Mouse (Mus musculus): Measurements from ENCODE around the gene Qrich2. TPM values are rescaled to one million over a fixed set of nuclear protein-coding genes. Genes with fewer than 3 reads are reported as not detected.

Qrich2 gene
- total RNA-seq (2012; rRNA removed) (not detected in 2 replicates), polyA plus RNA-seq (2012; ENCODE audit: insufficient read depth in 1 of 2, insufficient read length in 2 of 2, low read depth in 1 of 2, low replicate concordance in 2 of 2, missing spikeins in 1 of 2) (under 1 TPM in 1 of 2 experiments, not detected in 1; 0.11 TPM)

DNA sequence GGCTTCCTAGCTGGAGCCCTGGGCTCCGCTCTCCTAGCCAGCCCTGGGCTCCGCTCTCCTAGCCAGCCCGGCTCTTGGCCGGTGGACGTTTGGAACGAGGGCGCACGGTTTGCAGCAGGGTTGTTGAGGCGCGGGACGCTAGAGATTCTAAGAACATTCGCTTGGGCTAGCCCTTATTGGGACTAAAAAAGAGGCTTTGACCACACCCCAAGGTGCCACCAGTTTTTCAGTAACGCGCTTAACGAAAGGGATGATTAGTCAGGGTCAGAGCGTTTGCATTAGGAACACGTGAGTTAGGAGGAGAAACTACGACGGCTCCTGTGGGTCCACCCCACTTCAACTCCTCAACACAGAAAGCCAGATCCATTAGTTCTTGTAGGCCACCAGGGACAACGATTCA is at the start of gene Qrich2:
Qrich2 (minus strand) TSS at position 101 of the 400 bp plus-strand sequence.
- no peak for DNase-seq (ENCODE audit: low read depth, low spot score)
- Histone ChIP-seq H3K9ac (ENCODE audit: control insufficient read depth, low read depth, low read length, poor library complexity, severe bottlenecking) (no peak within 1 kb of the TSS), H3K27me3 (ENCODE audit: control insufficient read depth in 1 of 2, insufficient read depth in 2 of 2, low read length in 2 of 2) (no peaks in the 10 kb centered on the region), H3K27ac (ENCODE audit: control insufficient read depth, low read depth, low read length) (no peak within 1 kb of the TSS), H3K36me3 (ENCODE audit: control insufficient read depth in 1 of 2, insufficient read depth in 2 of 2, low read length in 2 of 2) (peaks cover 0 to 2% of the 10 kb centered on the region in 2 experiments; a peak in 2 of 4 replicates), H3K4me3 (ENCODE audit: control insufficient read depth in 1 of 2, insufficient read depth in 1 of 2, low read depth in 2 of 2, low read length in 2 of 2) (no peak within 1 kb of the TSS), H3K79me2 (ENCODE audit: control insufficient read depth, insufficient read depth, low read length, poor library complexity) (no peaks in the 10 kb centered on the region), H3K9me3 (replicated peaks; ENCODE audit: insufficient read depth, low read length) (no peaks in the 10 kb centered on the region), H3K4me1 (ENCODE audit: control insufficient read depth in 1 of 2, insufficient read depth in 2 of 2, low read length in 2 of 2) (peaks cover 0 to 3% of the 10 kb centered on the region in 2 experiments; a peak in 2 of 4 replicates)
- TF ChIP-seq ZC3H11A (IDR thresholded peaks at IDR 0.05; ENCODE audit: low read depth, low read length) (no peak), MYB (IDR thresholded peaks at IDR 0.05; ENCODE audit: low read depth, low read length) (no peak), NRF1 (IDR thresholded peaks at IDR 0.05; ENCODE audit: insufficient read depth, low read depth, low read length, poor library complexity, severe bottlenecking) (no peak), CHD1 (IDR thresholded peaks at IDR 0.05; ENCODE audit: low read depth, low read length) (no peak), RAD21 (IDR thresholded peaks at IDR 0.05; ENCODE audit: low read depth, low read length) (no peak), MAFK (IDR thresholded peaks at IDR 0.05; ENCODE audit: borderline replicate concordance, low read depth, low read length) (no peak), BHLHE40 (IDR thresholded peaks at IDR 0.05; ENCODE audit: borderline replicate concordance, low read depth, low read length) (no peak), KAT2A (conservative IDR thresholded peaks at IDR 0.05; ENCODE audit: low read depth, low read length) (no peak), MAX (IDR thresholded peaks at IDR 0.05; ENCODE audit: low read length) (no peak)

DNA sequence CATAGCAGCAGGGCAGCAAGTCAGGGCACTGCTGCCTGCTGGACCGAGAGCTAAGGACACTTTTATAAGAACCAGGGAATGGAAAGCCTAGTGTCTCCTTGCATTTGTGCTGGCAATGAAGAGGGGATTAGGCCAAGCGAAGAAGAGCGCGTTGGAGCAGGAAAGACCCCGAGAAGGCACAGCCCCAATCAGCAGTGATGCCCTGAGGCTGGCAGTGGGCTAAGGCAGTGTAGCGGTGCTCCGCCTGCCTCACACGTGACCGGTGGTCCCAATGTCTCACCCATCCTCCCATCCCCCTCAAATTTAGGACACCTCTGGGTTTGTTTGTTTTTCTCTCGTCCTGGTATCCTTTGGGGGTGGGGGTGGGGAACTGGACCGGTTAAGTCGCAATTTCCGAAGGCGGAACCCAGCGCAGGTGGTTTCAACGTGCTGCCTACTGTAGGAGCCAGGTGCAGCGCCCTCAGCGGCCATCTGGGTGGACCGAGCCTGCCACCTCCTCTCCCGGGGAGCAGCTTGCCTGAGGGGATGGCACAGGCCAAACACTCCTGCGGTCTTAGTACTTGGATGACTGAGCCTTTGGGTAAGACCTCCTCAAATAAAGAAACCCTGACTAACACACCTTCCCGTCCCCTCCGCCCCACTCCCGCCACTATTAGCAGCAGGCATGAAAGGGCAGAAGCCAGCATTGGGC is 49.4 kb upstream of the Qrich2 start:
- Histone ChIP-seq H3K9ac (ENCODE audit: control insufficient read depth, low read depth, low read length, poor library complexity, severe bottlenecking) (no peak overlapping the region), H3K4me3 (ENCODE audit: control insufficient read depth in 1 of 2, insufficient read depth in 1 of 2, low read depth in 2 of 2, low read length in 2 of 2) (no peak overlapping the region), H3K9me3 (replicated peaks; ENCODE audit: insufficient read depth, low read length) (no peaks in the 10 kb centered on the region), H3K36me3 (ENCODE audit: control insufficient read depth in 1 of 2, insufficient read depth in 2 of 2, low read length in 2 of 2) (peaks cover 0 to 9% of the 10 kb centered on the region in 2 experiments; a peak in 2 of 4 replicates), H3K27me3 (ENCODE audit: control insufficient read depth in 1 of 2, insufficient read depth in 2 of 2, low read length in 2 of 2) (no peaks in the 10 kb centered on the region), H3K4me1 (ENCODE audit: control insufficient read depth in 1 of 2, insufficient read depth in 2 of 2, low read length in 2 of 2) (peaks cover 7 to 15% of the 10 kb centered on the region in 2 experiments), H3K79me2 (ENCODE audit: control insufficient read depth, insufficient read depth, low read length, poor library complexity) (no peaks in the 10 kb centered on the region), H3K27ac (ENCODE audit: control insufficient read depth, low read depth, low read length) (no peak overlapping the region)
- no peak for TF ChIP-seq JUND (IDR thresholded peaks at IDR 0.05; ENCODE audit: low read depth, low read length)
- no peak for TF ChIP-seq ZMIZ1 (IDR thresholded peaks at IDR 0.05; ENCODE audit: low read depth, low read length)
- no peak for TF ChIP-seq ETS1 (IDR thresholded peaks at IDR 0.05; ENCODE audit: low read depth, low read length)
- no peak for TF ChIP-seq RAD21 (IDR thresholded peaks at IDR 0.05; ENCODE audit: low read depth, low read length)
- TF ChIP-seq POLR2AphosphoS5 (IDR thresholded peaks at IDR 0.05; ENCODE audit: borderline replicate concordance, low read depth, low read length): no peak
- no peak for TF ChIP-seq BHLHE40 (IDR thresholded peaks at IDR 0.05; ENCODE audit: borderline replicate concordance, low read depth, low read length)
- no peak for TF ChIP-seq TAL1 (IDR thresholded peaks at IDR 0.05; ENCODE audit: low read length)
- TF ChIP-seq GABPA (IDR thresholded peaks at IDR 0.05; ENCODE audit: low read depth, low read length): no peak
- TF ChIP-seq HCFC1 (IDR thresholded peaks at IDR 0.05; ENCODE audit: low read depth, low read length): no peak
- no peak for TF ChIP-seq MAFK (IDR thresholded peaks at IDR 0.05; ENCODE audit: borderline replicate concordance, low read depth, low read length)
- no peak for DNase-seq (ENCODE audit: low read depth, low spot score)

All from MEL (cell line).